Mouse (Mus musculus) forebrain, embryonic 15.5 days (tissue): ENCODE data around the gene Dock7. TPM values are rescaled to one million over a fixed set of nuclear protein-coding genes. Genes with fewer than 3 reads are reported as not detected.

ENCODE experiments used
- ATAC-seq: fragments of 200-750 bp; cut with Nextera tagmentation; replicated peaks from 2 replicates; pipeline ENCODE4 v1.8.0; 2017; ENCODE audit warnings: mild to moderate bottlenecking, moderate TSS enrichment, moderate library complexity
- H3K27ac ChIP-seq: fragments of 300-500 bp; sonication (generic); replicated peaks from 2 replicates; pipeline ENCODE4 v1.5.1; 2015; ENCODE audit warnings: mild to moderate bottlenecking, inconsistent platforms
- H3K27me3 ChIP-seq: fragments of 300-500 bp; sonication (generic); 2 replicates; pipeline ENCODE4 v1.6.1; 2015; ENCODE audit warnings: inconsistent platforms
- H3K36me3 ChIP-seq: fragments of 300-500 bp; sonication (generic); 2 replicates; pipeline ENCODE4 v1.6.1; 2015; ENCODE audit warnings: mild to moderate bottlenecking, inconsistent platforms
- H3K4me1 ChIP-seq: fragments of 300-500 bp; sonication (generic); 2 replicates; pipeline ENCODE4 v1.6.1; 2015; ENCODE audit warnings: inconsistent platforms
- H3K4me2 ChIP-seq: fragments of 300-500 bp; sonication (generic); replicated peaks from 2 replicates; pipeline ENCODE4 v1.6.1; 2015; ENCODE audit warnings: mild to moderate bottlenecking, inconsistent platforms
- H3K4me3 ChIP-seq: fragments of 300-500 bp; sonication (generic); 2 replicates; pipeline ENCODE4 v1.5.1; 2015; ENCODE audit warnings: mild to moderate bottlenecking, inconsistent platforms
- H3K9ac ChIP-seq: fragments of 300-500 bp; sonication (generic); replicated peaks from 2 replicates; pipeline ENCODE4 v1.6.1; 2015; ENCODE audit warnings: mild to moderate bottlenecking, inconsistent platforms
- H3K9me3 ChIP-seq: fragments of 300-500 bp; sonication (generic); 2 replicates; pipeline ENCODE4 v1.6.1; 2016; ENCODE audit warnings: inconsistent platforms
- WGBS: fragments of 180-500 bp; shearing (Covaris S2); methylation state at CpG from one replicate; pipeline ENCODE4 v1.1.7; 2015; ENCODE audit warnings: mixed read lengths; 5-methylcytosine and 5-hydroxymethylcytosine counted together
- polyA plus RNA-seq: library from polyadenylated mRNA; unstranded; fragments of >200 nt; fragmentation: Nextera tagmentation; extraction: Ambion mirVana; gene quantifications from 2 replicates; pipeline ENCODE4 v1.2.1, GENCODE M21; 2015

Dock7 gene
- polyA plus RNA-seq, 1 experiment from 2014 or later = 81.6 TPM

DNA sequence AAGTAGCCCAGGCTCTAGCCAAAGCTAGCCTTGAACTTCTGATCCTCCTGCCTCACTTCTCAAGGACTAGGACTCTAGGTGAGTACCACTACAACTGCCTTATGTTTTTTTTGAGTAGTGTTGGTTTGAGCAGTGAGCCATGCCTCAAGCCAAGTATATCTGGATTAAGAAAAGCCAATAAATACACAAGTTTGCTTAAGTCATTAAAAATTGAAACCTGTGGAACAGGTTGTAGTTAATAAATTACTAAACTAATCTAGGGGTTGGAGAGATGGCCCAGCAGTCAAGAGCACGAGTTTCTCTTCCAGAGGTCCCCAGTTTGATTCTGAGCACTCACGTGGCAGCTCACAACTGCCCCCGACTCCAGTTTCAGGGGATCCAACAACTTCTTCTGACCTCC lies 20.9 kb upstream of the Dock7 start:
- no peak overlapping the region for H3K9ac ChIP-seq
- no peak overlapping the region for H3K4me3 ChIP-seq
- H3K27ac ChIP-seq = no peak overlapping the region
- no peaks in the 10 kb centered on the region for H3K9me3 ChIP-seq
- no peaks in the 10 kb centered on the region for H3K27me3 ChIP-seq
- H3K4me1 ChIP-seq = no peaks in the 10 kb centered on the region
- 91% methylated on average over 3 of the region's 3 CpGs for WGBS
- H3K4me2 ChIP-seq = no peak overlapping the region
- H3K36me3 ChIP-seq = no peaks in the 10 kb centered on the region
- ATAC-seq = no peak

DNA sequence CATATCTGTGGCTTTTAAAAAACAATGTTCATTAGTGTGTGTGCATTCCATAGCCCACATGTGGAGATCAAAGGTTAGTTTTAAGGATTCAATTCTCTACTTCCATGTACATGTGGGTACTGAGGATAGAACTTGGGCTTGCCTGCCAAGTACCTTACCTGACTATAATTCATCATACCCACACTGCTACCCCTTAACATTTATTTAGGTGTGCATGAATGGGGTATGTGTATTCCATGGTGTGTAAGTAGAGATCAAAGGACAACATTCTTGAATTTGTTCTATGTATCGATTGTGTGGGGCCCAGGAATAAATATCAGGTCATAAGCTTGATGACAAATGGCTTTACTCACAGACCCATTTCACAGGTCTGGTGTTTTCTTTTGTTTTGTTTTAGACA lies 20.5 kb upstream of the Dock7 start:
- no peaks in the 10 kb centered on the region for H3K4me1 ChIP-seq
- no peak overlapping the region for H3K4me3 ChIP-seq
- H3K4me2 ChIP-seq = no peak overlapping the region
- H3K27me3 ChIP-seq = no peaks in the 10 kb centered on the region
- H3K36me3 ChIP-seq = no peaks in the 10 kb centered on the region
- ATAC-seq = no peak
- H3K27ac ChIP-seq = no peak overlapping the region
- no peak overlapping the region for H3K9ac ChIP-seq
- H3K9me3 ChIP-seq = no peaks in the 10 kb centered on the region
- WGBS = 98% methylated on average over 1 of the region's 1 CpGs

DNA sequence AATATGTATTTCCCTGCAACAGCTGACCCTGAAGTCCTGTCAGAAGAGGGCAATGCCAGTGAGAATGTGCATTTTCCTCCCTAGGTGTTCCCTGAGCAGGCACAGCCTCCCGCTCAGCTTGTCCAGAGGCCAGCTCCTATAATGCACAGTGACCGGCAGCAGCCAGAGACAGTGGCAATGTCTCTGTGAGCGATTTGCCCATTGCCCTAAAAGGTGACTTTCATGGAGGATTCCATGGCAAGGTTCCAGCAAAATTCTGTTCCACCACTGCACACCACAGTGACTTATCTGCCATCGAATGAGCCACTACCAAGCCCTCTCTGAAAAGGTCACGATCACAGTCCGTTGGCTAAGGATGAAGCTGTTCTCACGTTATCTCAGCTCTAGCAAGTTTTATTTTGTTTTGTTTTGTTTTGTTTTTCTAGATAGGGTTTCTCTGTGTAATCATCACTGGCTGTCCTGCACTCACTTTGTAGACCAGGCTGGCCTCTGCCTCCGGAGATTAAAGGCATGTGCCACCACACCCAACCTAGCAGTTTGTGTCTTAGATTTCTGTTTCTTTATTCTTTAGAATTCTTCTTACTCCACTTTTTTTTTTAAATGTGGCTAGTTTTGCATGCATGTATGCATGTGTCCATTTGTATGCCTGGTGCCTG lies 17.4 kb upstream of the Dock7 start:
- Histone ChIP-seq H3K9ac (no peak overlapping the region), H3K36me3 (no peaks in the 10 kb centered on the region), H3K4me2 (no peak overlapping the region), H3K27ac (no peak overlapping the region), H3K4me3 (no peak overlapping the region), H3K4me1 (no peaks in the 10 kb centered on the region), H3K27me3 (no peaks in the 10 kb centered on the region), H3K9me3 (no peaks in the 10 kb centered on the region)
- 93% methylated on average over 8 of the region's 8 CpGs for WGBS
- ATAC-seq = no peak

DNA sequence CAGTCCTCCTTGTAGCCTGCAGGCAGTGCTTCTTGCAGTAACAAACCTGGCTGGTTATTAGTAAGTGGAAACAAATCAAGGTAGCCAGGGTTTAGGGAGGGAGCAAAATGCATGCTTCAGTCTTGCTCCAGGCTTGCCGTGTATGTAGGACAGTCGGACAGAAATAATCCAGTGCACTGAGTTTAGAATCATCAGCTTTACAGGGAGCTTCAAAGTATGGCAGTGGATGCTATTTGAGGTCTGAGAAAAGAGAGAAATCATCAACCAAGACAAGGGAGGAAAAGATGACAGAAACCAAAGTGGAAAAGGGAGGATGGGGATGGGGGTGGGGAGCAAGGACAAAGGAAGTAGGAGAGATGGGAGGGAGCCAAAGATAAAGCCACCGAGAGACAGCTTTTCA lies 13.8 kb upstream of the Dock7 start:
- Histone ChIP-seq H3K9ac (no peak overlapping the region), H3K4me3 (no peak overlapping the region), H3K9me3 (no peaks in the 10 kb centered on the region), H3K4me2 (no peak overlapping the region), H3K27ac (no peak overlapping the region), H3K27me3 (no peaks in the 10 kb centered on the region), H3K4me1 (peaks cover 5% of the 10 kb centered on the region; the same call in 1 of the 2 replicates), H3K36me3 (no peaks in the 10 kb centered on the region)
- WGBS = 69% methylated on average over 3 of the region's 3 CpGs
- ATAC-seq = no peak

DNA sequence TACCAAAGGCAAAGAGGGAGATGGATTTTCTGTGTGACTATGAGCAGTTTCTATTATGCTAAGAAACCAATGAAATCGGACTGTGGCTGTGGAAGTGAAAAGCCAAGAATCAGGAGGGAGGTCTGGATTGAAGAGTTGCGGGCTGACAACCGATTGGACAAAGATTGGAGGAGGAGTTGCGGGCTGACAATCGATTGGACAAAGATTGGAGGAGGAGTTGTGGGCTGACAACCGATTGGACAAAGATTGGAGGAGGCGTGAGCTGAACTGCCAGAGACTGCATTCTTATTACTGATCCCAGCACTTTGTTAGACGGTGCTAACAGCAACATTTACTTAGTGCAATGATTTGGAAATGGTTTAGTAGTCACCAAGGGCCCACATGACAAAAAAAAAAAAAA lies 12.6 kb upstream of the Dock7 start:
- 89% methylated on average over 8 of the region's 8 CpGs for WGBS
- Histone ChIP-seq H3K9ac (no peak overlapping the region), H3K4me3 (no peak overlapping the region), H3K9me3 (no peaks in the 10 kb centered on the region), H3K27me3 (no peaks in the 10 kb centered on the region), H3K4me2 (no peak overlapping the region), H3K36me3 (no peaks in the 10 kb centered on the region), H3K27ac (no peak overlapping the region), H3K4me1 (peaks cover 5% of the 10 kb centered on the region; the same call in 1 of the 2 replicates)
- ATAC-seq = no peak

DNA sequence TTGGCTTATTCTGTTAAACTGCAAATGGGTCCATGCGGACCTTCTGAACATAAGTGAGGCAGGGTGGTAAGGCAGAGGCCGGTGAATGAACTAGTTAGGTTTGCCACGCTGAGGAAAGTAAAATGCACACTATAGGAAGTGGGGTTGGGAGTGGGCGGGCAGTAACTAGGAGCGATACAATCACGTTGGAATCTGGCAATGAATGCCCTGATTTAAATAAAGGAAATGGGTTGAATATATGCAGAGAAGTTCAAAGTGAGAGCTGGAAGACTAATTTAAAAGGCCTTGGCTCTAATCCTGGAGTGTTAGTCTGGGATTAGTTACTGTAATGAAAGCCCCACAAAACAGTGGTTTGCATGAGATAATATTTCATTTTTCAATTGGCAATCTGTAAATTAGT lies 12.0 kb upstream of the Dock7 start:
- peaks cover 5% of the 10 kb centered on the region; the same call in 1 of the 2 replicates for H3K4me1 ChIP-seq
- no peak overlapping the region for H3K4me3 ChIP-seq
- H3K27me3 ChIP-seq = no peaks in the 10 kb centered on the region
- 25% methylated on average over 6 of the region's 6 CpGs for WGBS
- ATAC-seq = no peak
- H3K27ac ChIP-seq = no peak overlapping the region
- H3K9ac ChIP-seq = no peak overlapping the region
- no peaks in the 10 kb centered on the region for H3K9me3 ChIP-seq
- H3K4me2 ChIP-seq = no peak overlapping the region
- H3K36me3 ChIP-seq = no peaks in the 10 kb centered on the region

DNA sequence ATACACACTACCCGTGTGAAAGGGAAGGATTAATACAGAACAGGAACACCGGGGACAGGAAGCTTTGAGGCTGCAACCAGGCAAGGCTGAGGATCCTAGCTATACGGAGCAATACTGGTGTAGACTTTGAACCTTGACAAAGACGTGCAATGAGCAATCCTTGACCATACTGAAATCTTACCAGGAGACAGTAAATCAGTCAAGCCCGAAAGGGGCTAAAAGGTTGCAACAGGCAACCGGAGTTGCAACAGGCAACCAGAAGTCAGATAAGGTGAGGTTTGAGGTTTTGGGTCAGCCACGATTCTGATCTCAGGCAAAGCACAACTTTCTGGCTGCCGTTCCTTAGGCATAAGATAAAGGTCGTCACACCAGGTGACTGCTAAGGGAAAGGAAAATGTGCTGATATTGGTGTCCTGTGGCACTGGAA lies 10.5 kb upstream of the Dock7 start:
- ATAC-seq = no peak
- Histone ChIP-seq H3K4me1 (peaks cover 5% of the 10 kb centered on the region; the same call in 1 of the 2 replicates), H3K9me3 (no peaks in the 10 kb centered on the region), H3K36me3 (no peaks in the 10 kb centered on the region), H3K9ac (no peak overlapping the region), H3K4me3 (no peak overlapping the region), H3K4me2 (no peak overlapping the region), H3K27ac (no peak overlapping the region), H3K27me3 (no peaks in the 10 kb centered on the region)
- WGBS = 90% methylated on average over 9 of the region's 9 CpGs

DNA sequence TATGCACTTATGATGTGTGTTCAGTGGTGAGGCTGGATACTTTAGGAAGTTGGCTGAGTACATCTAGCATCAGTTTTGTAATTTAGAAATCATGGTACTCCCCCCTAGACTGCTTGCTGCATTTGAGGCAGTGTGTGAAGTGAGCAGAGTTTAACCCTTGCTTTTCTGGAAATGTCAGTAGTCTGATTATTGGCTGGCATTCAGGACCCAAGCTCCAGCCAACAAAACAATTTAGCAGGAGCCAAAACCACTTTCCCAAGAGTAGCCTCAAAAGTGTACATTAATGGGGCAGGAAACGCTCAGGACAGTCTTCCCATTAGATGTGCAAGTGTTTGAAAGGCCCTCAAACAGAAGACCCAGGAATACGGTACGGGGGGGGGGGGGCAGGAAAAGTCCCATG lies 2.8 kb upstream of the Dock7 start:
- H3K4me3 ChIP-seq = no peak overlapping the region
- WGBS = 26% methylated on average over 3 of the region's 3 CpGs
- no peak for ATAC-seq
- no peaks in the 10 kb centered on the region for H3K9me3 ChIP-seq
- no peak overlapping the region for H3K4me2 ChIP-seq
- H3K27me3 ChIP-seq = no peaks in the 10 kb centered on the region
- no peak overlapping the region for H3K9ac ChIP-seq
- no peak overlapping the region for H3K27ac ChIP-seq
- H3K36me3 ChIP-seq = no peaks in the 10 kb centered on the region
- peaks cover 32% of the 10 kb centered on the region for H3K4me1 ChIP-seq

DNA sequence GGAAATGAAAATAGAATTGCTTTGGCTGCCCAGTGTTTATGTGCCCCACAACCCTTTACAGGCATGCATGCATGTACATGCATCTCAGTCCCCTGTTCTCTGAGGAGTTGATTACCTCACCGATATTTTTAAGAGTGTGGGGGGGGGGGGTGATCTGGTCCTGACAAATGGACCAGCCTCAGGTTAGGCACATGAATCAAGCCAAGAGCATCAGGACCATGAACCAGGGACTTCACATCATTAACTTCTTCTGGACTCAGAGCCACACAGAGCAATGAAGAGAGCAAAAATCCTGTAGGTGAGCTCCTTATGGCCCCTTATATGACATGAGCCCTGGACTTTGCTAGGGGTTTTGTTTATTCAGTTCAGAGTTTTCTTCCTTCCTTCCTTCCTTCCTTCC lies 2.1 kb upstream of the Dock7 start:
- no peak for ATAC-seq
- Histone ChIP-seq H3K36me3 (no peaks in the 10 kb centered on the region), H3K9ac (no peak overlapping the region), H3K4me3 (no peak overlapping the region), H3K4me1 (peaks cover 39% of the 10 kb centered on the region), H3K27me3 (no peaks in the 10 kb centered on the region), H3K9me3 (no peaks in the 10 kb centered on the region), H3K4me2 (no peak overlapping the region), H3K27ac (no peak overlapping the region)
- WGBS = 81% methylated on average over 1 of the region's 1 CpGs

DNA sequence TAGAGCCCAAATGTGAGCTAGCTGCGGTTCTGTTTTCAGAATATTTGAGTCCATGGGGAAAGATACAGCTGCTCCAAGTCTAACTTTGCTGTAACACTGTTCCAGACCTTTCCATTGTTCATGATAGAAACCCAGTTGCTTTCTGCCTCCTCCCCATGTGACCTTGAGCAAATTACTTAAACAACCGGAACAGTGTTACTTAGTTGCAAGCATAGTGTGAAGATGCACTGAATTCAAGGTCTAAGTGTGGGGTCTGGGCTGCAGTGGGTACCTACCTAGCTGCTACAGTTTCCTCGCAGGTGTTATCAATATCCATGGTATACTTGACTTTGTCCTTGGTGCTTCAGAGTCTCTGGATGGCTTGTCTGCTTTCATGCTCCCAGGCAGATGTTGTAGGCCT lies 1.3 kb upstream of the Dock7 start:
- no peak for ATAC-seq
- no peak overlapping the region for H3K9ac ChIP-seq
- no peaks in the 10 kb centered on the region for H3K9me3 ChIP-seq
- peak overlapping the region; percentile 87 for H3K27ac ChIP-seq
- WGBS = 75% methylated on average over 3 of the region's 3 CpGs
- H3K4me1 ChIP-seq = peaks cover 46% of the 10 kb centered on the region
- peak overlapping the region; percentile 52 for H3K4me2 ChIP-seq
- no peaks in the 10 kb centered on the region for H3K27me3 ChIP-seq
- H3K4me3 ChIP-seq = peak overlapping the region; percentile 72; the same call in 1 of the 2 replicates
- H3K36me3 ChIP-seq = no peaks in the 10 kb centered on the region

DNA sequence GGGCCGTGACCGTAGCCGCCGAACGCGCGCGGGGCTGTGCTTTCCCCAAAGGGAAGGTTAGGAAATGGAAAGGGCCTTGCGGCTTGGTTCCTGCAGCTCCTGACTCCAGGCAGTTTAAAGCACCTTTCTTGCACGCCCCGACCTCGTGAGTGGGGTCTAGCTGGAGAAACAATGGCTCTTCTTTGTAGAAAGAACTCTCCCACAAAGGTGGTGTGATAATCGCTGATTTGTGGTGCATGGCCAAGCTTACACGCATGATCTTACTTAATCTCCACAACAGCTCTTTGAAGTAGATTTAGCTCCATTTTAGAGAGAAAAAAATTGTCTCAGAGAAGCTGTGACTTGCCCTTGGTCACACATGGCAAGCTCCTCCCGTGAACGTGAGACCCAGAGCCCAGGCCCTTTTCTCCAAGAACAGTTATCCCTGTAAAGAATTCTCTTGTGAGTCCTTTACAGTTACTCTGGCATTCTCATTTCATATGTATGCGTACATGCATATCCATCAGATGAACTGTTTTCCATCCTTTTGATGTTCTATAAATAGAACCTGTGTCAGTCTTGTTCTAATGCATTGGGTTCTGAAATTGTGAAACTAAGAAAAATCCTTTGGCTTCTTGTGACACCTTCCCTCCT lies 524 bp upstream of the Dock7 start:
- H3K27me3 ChIP-seq = no peaks in the 10 kb centered on the region
- H3K9me3 ChIP-seq = no peaks in the 10 kb centered on the region
- H3K36me3 ChIP-seq = no peaks in the 10 kb centered on the region
- 1% methylated on average over 17 of the region's 17 CpGs for WGBS
- H3K4me2 ChIP-seq = peak overlapping the region; percentile 52
- peak overlapping the region; percentile 88 for H3K9ac ChIP-seq
- peaks cover 53% of the 10 kb centered on the region for H3K4me1 ChIP-seq
- H3K27ac ChIP-seq = peak overlapping the region; percentile 87
- H3K4me3 ChIP-seq = peak overlapping the region; percentile 72
- ATAC-seq = peak; percentile 0; the same call in 1 of the 2 replicates

DNA sequence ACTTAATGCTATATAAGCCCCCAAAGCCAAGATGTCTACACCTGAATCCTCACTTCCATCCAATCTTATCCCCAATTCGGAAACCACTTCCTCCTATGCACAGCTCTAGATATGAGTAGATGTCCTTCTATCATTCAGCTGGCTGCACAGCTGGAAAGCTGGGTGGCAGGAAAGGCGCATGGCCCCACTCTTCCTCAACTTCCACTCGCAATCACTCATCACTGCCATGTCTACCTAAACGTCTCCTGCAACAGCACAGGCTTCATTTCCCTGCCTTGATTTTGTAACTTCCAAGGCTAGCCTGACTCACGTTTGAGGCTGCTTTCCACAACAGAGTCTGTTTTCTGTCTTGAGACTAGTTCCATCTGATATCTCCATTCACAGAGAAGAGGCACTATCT lies 1.7 kb downstream of the Dock7 start:
- no peak for ATAC-seq
- WGBS = 49% methylated on average over 5 of the region's 5 CpGs
- H3K4me1 ChIP-seq = peaks cover 60% of the 10 kb centered on the region
- H3K9ac ChIP-seq = 0 out of 2 replicates have a peak overlapping the region, but pooled peaks have one; percentile 26
- no peaks in the 10 kb centered on the region for H3K9me3 ChIP-seq
- peak overlapping the region; percentile 72 for H3K4me3 ChIP-seq
- H3K27ac ChIP-seq = 0 out of 2 replicates have a peak overlapping the region, but pooled peaks have one; percentile 3
- no peaks in the 10 kb centered on the region for H3K36me3 ChIP-seq
- peak overlapping the region; percentile 52 for H3K4me2 ChIP-seq
- no peaks in the 10 kb centered on the region for H3K27me3 ChIP-seq
